Mouse (Mus musculus): ENCODE results near the gene Nhlh2. TPM values are rescaled to one million over a fixed set of nuclear protein-coding genes. Genes with fewer than 3 reads are reported as not detected.

Gene Nhlh2
- polyA plus RNA-seq (2021; fragmentation: Nextera tagmentation) = 0.03 and 0.10 TPM in 2 replicates
- long read RNA-seq, experiment 1, partial matches to known transcripts = 0 of 1 reads
- long read RNA-seq, experiment 1, other reads (novel, unspliced or antisense) = 0 of 1 reads
- long read RNA-seq, experiment 2 = 0 reads

DNA sequence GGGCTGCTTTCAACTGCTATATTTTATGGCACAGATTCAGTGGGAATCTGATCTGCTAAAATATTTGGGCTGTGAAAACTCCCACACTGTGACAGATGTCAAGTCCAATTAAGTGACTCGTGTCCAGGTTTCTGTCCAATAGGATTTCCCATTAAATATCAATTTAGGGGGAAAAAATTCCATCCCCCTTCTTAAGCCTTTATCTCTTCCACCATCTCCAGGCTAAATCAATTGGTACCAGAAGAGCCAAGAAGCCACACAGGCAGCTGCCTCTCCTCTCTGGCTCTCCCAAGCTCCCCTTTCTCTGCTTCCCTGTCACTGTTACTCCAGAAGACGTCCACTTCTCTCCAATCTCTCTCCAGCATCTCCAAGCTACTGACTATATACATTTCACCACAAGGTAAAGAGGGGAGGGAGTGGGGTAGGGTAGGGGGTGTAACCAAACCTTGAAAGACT lies at the start of gene Nhlh2:
Gene Nhlh2 (plus strand): TSS at position 151 of the 456 bp plus-strand sequence.

Other genes starting within 250 kb of the Nhlh2 start
- gene Mab21l3, start 161.1 kb upstream of the Nhlh2 start, polyA plus RNA-seq (2021; fragmentation: Nextera tagmentation) = 0.03 and 0.05 TPM in 2 replicates
- gene Slc22a15, start 85.6 kb upstream of the Nhlh2 start, polyA plus RNA-seq (2021; fragmentation: Nextera tagmentation) = 1.3 and 1.5 TPM in 2 replicates
- 0.80 and 0.88 TPM in 2 replicates for gene Casq2, start 76.3 kb downstream of the Nhlh2 start, polyA plus RNA-seq (2021; fragmentation: Nextera tagmentation)
- 3.1 and 4.1 TPM in 2 replicates for gene Vangl1, start 194.6 kb downstream of the Nhlh2 start, polyA plus RNA-seq (2021; fragmentation: Nextera tagmentation)